Mouse (Mus musculus) left cerebral cortex, postnatal 25 days (tissue): ENCODE data around the gene Ccm2. TPM values are rescaled to one million over a fixed set of nuclear protein-coding genes. Genes with fewer than 3 reads are reported as not detected.
A peak's percentile ranks its signal among the peaks of the same experiment; 100 is the strongest.

Experiments used
- DNase-seq, 2 experiments: peaks; one replicate each; pipeline ENCODE4 v3.0.0; 2022; ENCODE audit warnings: low spot score in 2 of 2, mixed read lengths in 1 of 2
- intact Hi-C: fragments of 180-260 bp; cut with DNase I; formaldehyde crosslinking; loops from one replicate; pipeline ENCODE4 v1.15.1; 2025
- total RNA-seq, 2 experiments: library from RNA; stranded (reverse); gene quantifications; 2 replicates each; pipeline ENCODE4 v1.2.3; 2021

Gene Ccm2
- total RNA-seq, 2 experiments from 2014 or later: 57.6 to 63.5 TPM

GRCm38 (mm10) chr11:6528186-6529006, 18.3 kb upstream of the Ccm2 start:
- intact Hi-C loops: loop anchor here (1.0 kb wide), 2 partner anchors 18 to 52 kb away; partner anchors contain the start of gene Ccm2
- DNase-seq: peak; percentile 98 to 99

GRCm38 (mm10) chr11:6529961-6530360, 16.7 kb upstream of the Ccm2 start:
- intact Hi-C loops: no loop called here
- DNase-seq: no peak

DNA sequence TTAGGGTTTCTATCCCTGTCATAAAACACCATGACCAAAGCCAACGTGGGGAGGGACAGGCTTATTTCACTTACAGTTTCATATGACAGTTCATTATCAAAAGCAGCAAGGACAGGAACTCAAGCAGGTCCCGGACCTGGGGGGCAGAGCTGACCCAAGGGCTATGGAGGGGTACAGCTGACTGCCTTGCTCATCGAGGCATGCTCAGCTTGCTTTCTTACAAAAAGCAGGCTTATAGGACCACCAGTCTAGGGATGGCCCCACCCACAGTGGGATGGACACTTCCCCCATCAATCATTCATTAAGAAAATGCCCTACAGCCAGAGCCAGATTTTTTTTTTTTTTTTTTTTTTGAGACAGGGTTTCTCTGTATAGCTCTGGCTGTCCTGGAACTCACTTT, 15.9 kb upstream of the Ccm2 start:
- intact Hi-C loops: no loop called here
- no peak for DNase-seq

GRCm38 (mm10) chr11:6544683-6545082, 2.0 kb upstream of the Ccm2 start:
- intact Hi-C loops: no loop called here
- no peak for DNase-seq

- intact Hi-C loops: no loop called here
- DNase-seq: no peak
Measured at GRCm38 (mm10) chr11:6545186-6545856, 1.4 kb upstream of the Ccm2 start.

DNA sequence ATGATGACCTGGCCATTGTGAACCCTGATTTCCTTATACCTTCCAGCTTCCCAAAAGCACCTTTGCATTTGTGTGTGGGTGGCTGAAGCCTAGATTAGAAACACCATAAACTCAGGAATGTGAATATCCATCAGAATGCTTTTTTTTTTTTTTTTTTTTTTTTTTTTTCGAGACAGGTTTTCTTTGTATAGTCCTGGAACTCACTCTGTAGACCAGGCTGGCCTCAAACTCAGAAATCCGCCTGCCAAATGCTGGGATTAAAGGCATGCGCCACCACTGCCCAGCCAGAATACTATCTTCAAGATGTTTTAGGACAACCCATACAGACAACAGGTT, 862 bp upstream of the Ccm2 start:
- intact Hi-C loops: loop anchor here (1.0 to 2.0 kb wide), 4 partner anchors 18 to 81 kb away; partner anchors contain the start of gene Tbrg4

DNA sequence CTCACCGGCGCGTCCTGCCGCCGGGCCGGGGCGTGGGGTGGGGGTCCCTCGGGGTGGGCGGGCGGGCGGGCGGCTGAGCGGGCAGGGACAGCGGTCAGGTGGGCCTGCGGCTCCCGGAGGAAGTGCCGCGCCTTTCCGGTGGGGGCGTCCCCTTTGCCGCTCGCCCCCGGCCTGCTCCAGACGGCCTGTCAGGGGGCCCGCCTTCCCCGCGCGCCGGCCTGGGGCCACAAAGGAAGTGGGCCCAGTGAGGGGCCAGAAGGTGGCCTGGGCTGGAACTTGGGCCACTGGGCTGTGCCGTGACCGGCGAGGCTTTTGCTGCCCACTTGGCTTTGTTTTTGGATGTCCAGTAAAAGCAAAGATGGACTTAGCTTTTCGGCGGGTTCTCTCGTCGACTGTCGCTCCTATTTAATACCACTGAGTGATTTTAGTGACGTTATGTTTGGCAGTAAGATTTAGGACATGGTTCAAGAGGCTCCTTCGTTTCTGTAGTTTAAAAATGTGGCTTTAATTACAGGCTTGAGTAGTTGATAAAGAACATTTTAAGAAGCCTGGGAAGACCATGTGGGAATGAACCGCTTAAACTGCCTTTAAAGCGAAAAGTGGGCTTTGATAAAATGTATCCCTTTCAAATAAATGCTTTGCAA, 472 bp downstream of the Ccm2 start:
- intact Hi-C loops: loop anchor here (2.0 kb wide), 2 partner anchors 58 to 80 kb away; partner anchors contain the start of gene Tbrg4
- DNase-seq: peak; percentile 22 to 34

More for the DNA sequence above, 862 bp upstream of the Ccm2 start:
- DNase-seq: no peak

- intact Hi-C loops: loop anchor here (2.0 kb wide), 2 partner anchors 57 to 79 kb away; partner anchors contain the start of gene Tbrg4
- DNase-seq: peak in 1 of 2 experiments; percentile 18
Measured at GRCm38 (mm10) chr11:6547696-6548325, 1.1 kb downstream of the Ccm2 start.

DNA sequence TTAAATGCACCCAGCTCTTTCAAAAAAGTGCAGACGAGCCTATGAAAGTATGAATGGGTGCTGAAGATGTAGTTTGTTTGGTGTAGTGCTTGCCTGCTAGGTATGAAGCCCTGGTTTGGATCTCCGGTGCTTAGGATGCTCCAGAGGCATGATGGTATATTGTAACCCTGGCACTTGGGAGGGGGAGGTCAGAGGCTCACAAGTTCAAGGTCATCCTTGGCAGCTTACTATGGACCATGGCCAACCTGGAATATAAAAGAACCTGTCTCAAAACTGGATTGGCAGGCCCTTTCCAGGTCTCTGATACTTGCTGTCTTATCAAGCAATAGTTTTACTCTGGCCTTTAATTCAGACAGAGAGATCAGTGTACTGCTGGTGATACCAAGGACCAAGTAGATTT, 3.1 kb downstream of the Ccm2 start:
- DNase-seq: no peak
- intact Hi-C loops: no loop called here

- no peak for DNase-seq
- intact Hi-C loops: no loop called here
Measured at GRCm38 (mm10) chr11:6550201-6550600, 3.5 kb downstream of the Ccm2 start.

DNA sequence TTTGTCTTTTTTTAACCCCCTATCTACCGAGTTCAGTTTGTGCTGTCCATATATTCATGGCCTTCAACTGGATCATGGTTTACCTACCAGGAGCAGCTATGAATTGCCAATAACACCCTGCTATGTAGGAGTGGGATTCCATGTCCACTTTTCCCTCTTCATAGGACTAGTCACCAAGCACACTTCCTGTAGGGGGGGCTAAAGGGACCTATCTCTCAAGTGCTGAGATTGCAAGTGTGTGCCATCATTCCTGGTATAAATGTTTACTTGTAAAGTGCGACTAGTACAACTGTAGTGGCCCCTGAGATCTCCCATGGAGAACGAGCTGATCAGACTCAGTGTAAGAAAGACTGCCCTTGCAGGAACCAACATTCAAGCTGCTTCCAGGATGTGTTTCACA, 11.5 kb downstream of the Ccm2 start:
- intact Hi-C loops: no loop called here
- DNase-seq: no peak

DNA sequence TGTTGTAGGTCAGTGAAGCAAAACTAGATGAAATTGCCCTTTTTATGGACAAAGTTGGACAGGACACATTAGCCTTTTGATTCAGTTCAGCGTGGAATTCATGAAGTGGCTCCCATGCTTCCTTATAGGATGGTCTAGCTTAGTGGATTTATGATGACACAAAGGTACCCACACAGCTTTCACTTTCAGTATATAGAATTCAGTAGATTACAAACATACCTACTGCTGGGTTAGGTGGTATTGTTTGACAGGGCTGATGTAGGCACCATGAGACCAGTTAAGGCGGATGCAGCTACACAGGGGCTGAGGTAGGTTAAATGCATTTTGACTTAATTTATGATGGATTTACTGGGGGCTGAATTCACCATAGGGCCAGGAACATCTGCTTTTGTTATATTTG, 13.3 kb downstream of the Ccm2 start:
- DNase-seq: no peak
- intact Hi-C loops: no loop called here

GRCm38 (mm10) chr11:6560655-6561360, 14.1 kb downstream of the Ccm2 start:
- no peak for DNase-seq
- intact Hi-C loops: no loop called here

DNA sequence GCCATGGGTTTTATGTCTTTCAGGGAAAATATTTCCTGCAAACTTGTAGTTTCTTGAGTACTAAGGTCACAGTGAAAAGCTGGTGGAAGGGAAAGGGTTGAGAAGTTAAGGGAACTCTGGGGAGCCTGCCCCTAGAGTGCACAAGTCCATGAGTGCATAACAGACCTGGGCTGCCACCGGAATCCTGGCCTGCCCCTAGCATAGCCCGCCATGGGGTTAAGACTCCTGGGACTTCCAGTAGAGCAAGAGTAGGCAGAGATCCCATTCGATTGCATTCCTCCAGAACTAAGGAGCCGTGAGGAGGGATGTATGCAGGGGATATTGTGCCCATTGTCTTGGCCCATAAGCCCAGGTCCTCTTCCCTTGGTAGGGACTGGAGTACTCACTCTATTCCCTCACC, 14.8 kb downstream of the Ccm2 start:
- intact Hi-C loops: no loop called here
- no peak for DNase-seq

- intact Hi-C loops: no loop called here
Measured at GRCm38 (mm10) chr11:6562359-6562758, 15.7 kb downstream of the Ccm2 start.

DNA sequence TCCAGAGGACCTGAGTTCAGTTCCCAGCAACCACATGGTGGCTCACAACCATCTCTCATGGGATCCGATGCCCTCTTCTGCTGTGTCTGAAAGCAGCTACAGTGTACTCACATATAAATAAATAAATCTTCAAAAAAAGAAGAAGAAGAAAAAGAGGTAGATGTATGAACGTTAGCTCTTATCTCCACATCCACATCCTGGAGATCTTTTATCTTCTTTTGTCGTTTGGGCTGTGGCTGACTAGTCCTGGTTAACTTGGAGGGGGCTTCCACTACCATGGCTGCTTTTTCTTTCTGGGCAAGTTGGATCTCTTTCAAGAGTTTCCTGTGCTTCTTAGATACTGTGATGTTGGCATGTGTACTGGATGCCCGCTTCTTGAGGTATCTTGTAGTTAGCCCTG, 16.5 kb downstream of the Ccm2 start:
- DNase-seq: no peak
- intact Hi-C loops: no loop called here

More at GRCm38 (mm10) chr11:6562359-6562758, 15.7 kb downstream of the Ccm2 start:
- no peak for DNase-seq

DNA sequence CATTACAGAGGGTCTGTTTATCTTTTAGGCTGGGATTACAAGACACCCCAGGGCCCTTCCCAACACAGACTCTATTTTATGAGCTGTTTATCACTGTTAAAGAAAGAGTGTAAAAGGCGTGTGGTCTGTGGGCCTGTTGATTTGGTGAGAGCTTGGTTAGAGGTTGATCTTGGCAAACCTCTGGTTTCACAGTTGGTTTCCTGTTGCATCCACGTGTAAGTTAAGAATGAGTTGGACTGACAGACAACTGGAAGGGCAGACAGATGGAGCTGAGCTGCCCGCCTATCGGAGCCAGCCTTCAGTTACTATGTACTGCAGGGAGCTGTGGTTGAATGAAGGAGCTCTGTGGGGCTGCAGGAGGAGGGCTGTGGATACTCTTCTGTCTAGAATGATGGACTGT, 19.8 kb downstream of the Ccm2 start:
- intact Hi-C loops: no loop called here
- no peak for DNase-seq

GRCm38 (mm10) chr11:6567951-6568350, 21.3 kb downstream of the Ccm2 start:
- intact Hi-C loops: no loop called here

More at GRCm38 (mm10) chr11:6567951-6568350, 21.3 kb downstream of the Ccm2 start:
- no peak for DNase-seq
